Mouse (Mus musculus): ENCODE measurements around the gene Hoxc5. TPM values are rescaled to one million over a fixed set of nuclear protein-coding genes. Genes with fewer than 3 reads are reported as not detected.

Hoxc5 gene
- not detected in 2 replicates for polyA plus RNA-seq (2014; fragmentation: Nextera tagmentation; extraction: Ambion mirVana)

- H3K27me3 ChIP-seq (ENCODE audit: control insufficient read depth, insufficient read depth, low read length), result peaks cover 98% of the 10 kb centered on the region
- no peak within 1 kb of the TSS for H3K9ac ChIP-seq (ENCODE audit: low read length)
- H3K4me2 ChIP-seq (ENCODE audit: low read depth, low read length, severe bottlenecking), result no peak within 1 kb of the TSS
- no peaks in the 10 kb centered on the region for H3K9me3 ChIP-seq (ENCODE audit: control insufficient read depth, low read length)
- ATAC-seq (replicated peaks; ENCODE audit: low FRiP score) (no peak), DNase-seq (ENCODE audit: low spot score) (no peak)
- no peaks in the 10 kb centered on the region for H3K36me3 ChIP-seq (ENCODE audit: control insufficient read depth, insufficient read depth, low read length)
- H3K4me3 ChIP-seq (ENCODE audit: low read depth, low read length), result no peak within 1 kb of the TSS
- no peak within 1 kb of the TSS for H3K27ac ChIP-seq (ENCODE audit: low read depth, low read length)
- H3K4me1 ChIP-seq (replicated peaks; ENCODE audit: control insufficient read depth, insufficient read depth, low read length), result no peaks in the 10 kb centered on the region
- 4% methylated on average over 12 of the region's 12 CpGs for WGBS
These were observed at the start of gene Hoxc5 for GRCm38 (mm10) chr15:102967312-102967510. Gene Hoxc5, plus strand, starts transcription at chr15:102967443.

GRCm38 (mm10) chr15:102917972-102918572 is 49.2 kb upstream of the Hoxc5 start:
- WGBS, result under 1% methylated on average over 20 of the region's 20 CpGs
- Histone ChIP-seq H3K9me3 (ENCODE audit: control insufficient read depth, low read length) (no peaks in the 10 kb centered on the region), H3K9ac (ENCODE audit: low read length) (no peak overlapping the region), H3K4me2 (ENCODE audit: low read depth, low read length, severe bottlenecking) (no peak overlapping the region), H3K27ac (ENCODE audit: low read depth, low read length) (no peak overlapping the region), H3K4me1 (replicated peaks; ENCODE audit: control insufficient read depth, insufficient read depth, low read length) (no peaks in the 10 kb centered on the region), H3K36me3 (ENCODE audit: control insufficient read depth, insufficient read depth, low read length) (no peaks in the 10 kb centered on the region), H3K4me3 (ENCODE audit: low read depth, low read length) (no peak overlapping the region), H3K27me3 (ENCODE audit: control insufficient read depth, insufficient read depth, low read length) (peaks cover 92% of the 10 kb centered on the region)
- ATAC-seq (replicated peaks; ENCODE audit: low FRiP score), result no peak
- no peak for DNase-seq (ENCODE audit: low spot score)

DNA sequence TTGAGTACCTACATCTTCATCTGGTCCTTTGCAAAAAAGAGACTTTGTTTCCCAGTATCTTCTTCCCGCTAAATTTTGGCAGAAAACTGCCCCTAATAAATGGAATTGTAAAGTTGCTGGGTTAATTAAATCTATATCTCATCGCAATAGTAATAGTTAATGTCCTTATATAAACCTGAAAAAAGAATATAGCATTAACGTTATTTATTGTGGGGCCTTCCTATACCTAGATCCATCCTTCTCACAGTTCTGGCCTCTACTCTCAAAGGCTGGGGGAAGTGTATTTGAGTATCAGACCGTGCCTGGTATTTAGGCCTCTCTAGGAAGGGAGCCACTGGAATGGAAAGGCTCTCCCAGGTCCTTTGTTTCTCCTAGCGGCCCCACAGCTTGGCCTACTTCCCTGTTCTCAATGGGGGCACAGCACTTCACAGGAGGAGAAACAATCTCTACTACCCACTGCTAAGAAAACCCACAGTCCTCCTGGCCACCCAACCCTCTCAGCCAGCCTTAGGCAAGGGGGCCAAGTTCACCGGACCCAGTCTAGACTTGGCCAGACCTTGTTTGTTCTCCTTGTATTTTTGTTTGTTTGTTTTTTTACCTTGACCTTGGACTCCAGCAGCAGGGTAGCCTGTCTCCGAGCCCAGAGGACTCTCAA is 48.5 kb upstream of the Hoxc5 start:
- H3K36me3 ChIP-seq (ENCODE audit: control insufficient read depth, insufficient read depth, low read length), result no peaks in the 10 kb centered on the region
- H3K27me3 ChIP-seq (ENCODE audit: control insufficient read depth, insufficient read depth, low read length), result peaks cover 92% of the 10 kb centered on the region
- no peaks in the 10 kb centered on the region for H3K4me1 ChIP-seq (replicated peaks; ENCODE audit: control insufficient read depth, insufficient read depth, low read length)
- WGBS, result 4% methylated on average over 7 of the region's 7 CpGs
- H3K4me2 ChIP-seq (ENCODE audit: low read depth, low read length, severe bottlenecking), result no peak overlapping the region
- no peak overlapping the region for H3K9ac ChIP-seq (ENCODE audit: low read length)
- H3K27ac ChIP-seq (ENCODE audit: low read depth, low read length), result no peak overlapping the region
- no peaks in the 10 kb centered on the region for H3K9me3 ChIP-seq (ENCODE audit: control insufficient read depth, low read length)
- no peak overlapping the region for H3K4me3 ChIP-seq (ENCODE audit: low read depth, low read length)
- no peak for DNase-seq (ENCODE audit: low spot score)
- ATAC-seq (replicated peaks; ENCODE audit: low FRiP score), result no peak

DNA sequence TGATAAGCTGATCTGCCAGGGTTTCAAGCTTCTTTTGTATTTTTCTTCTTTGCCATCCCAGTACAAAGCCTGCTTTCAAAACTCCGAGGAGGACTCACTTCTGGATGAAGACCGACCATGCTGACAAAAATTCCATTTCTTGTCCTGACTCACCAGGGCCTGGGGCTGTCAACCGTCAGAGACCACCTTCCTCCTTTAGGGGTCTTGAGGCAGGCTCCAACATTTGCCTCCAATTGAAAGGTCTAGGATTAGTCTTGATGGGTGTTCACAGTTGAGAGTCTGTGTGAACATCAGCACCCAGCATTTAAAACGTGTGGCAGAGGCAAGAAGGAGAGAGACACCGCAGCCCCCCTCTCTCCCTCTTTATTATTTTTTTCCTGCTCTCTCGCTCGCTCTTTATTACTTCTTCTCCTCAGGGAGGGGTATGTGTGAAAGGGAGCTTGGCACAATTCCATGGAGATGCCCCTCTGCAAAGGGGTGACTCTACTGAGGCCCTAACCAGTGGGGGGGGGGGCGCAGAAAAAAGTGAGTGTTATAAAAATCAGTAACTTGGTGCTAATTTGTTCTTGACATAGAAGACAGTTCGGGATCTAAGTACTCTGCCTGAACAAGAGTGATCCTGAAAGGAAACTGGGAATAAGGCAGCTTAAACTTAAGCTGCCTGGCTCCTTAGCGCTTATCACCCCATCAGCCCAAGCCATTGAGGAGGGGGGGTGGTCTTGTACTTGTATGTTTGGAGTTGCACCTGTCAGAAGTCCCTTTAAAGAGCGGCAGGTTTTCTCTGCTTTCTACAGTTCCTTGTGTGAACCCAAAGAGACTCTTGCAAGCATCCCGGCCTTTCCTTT is 47.7 kb upstream of the Hoxc5 start:
- no peak overlapping the region for H3K4me2 ChIP-seq (ENCODE audit: low read depth, low read length, severe bottlenecking)
- DNase-seq (ENCODE audit: low spot score), result no peak

DNA sequence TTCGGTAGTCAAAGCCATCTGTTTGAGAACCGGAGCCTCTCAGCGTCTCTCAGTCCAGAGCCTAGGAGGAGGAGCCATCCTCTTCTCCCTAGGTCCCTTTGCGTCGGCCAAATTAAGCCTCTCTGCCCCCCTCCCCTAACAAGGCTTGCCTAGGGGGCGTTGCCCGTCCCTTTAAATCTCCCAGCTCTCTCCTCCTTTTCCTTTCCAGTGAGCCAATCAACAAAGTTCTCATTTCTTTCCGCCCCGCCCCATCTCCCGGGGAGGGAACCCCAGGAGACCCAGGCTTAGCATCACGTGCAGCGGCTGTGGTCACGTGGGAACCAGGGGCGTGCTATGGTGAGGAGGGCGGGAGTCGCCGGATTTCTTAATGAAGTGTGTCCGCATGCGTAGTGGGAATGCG is 46.6 kb upstream of the Hoxc5 start:
- peak overlapping the region; percentile 0; the same call in 1 of the 2 replicates for H3K4me3 ChIP-seq (ENCODE audit: low read depth, low read length)
- no peak overlapping the region for H3K27ac ChIP-seq (ENCODE audit: low read depth, low read length)
- peak; percentile 81 for DNase-seq (ENCODE audit: low spot score)
- no peak overlapping the region for H3K9ac ChIP-seq (ENCODE audit: low read length)
- WGBS, result under 1% methylated on average over 19 of the region's 20 CpGs
- no peaks in the 10 kb centered on the region for H3K36me3 ChIP-seq (ENCODE audit: control insufficient read depth, insufficient read depth, low read length)
- no peak overlapping the region for H3K4me2 ChIP-seq (ENCODE audit: low read depth, low read length, severe bottlenecking)
- peak; percentile 89 for ATAC-seq (replicated peaks; ENCODE audit: low FRiP score)
- H3K27me3 ChIP-seq (ENCODE audit: control insufficient read depth, insufficient read depth, low read length), result peaks cover 95% of the 10 kb centered on the region
- H3K9me3 ChIP-seq (ENCODE audit: control insufficient read depth, low read length), result no peaks in the 10 kb centered on the region
- no peaks in the 10 kb centered on the region for H3K4me1 ChIP-seq (replicated peaks; ENCODE audit: control insufficient read depth, insufficient read depth, low read length)

More for the DNA sequence above, 47.7 kb upstream of the Hoxc5 start:
- H3K27ac ChIP-seq (ENCODE audit: low read depth, low read length), result no peak overlapping the region
- 2% methylated on average over 12 of the region's 12 CpGs for WGBS
- H3K36me3 ChIP-seq (ENCODE audit: control insufficient read depth, insufficient read depth, low read length), result no peaks in the 10 kb centered on the region
- H3K9ac ChIP-seq (ENCODE audit: low read length), result no peak overlapping the region
- H3K4me3 ChIP-seq (ENCODE audit: low read depth, low read length), result no peak overlapping the region
- peaks cover 95% of the 10 kb centered on the region for H3K27me3 ChIP-seq (ENCODE audit: control insufficient read depth, insufficient read depth, low read length)
- H3K4me1 ChIP-seq (replicated peaks; ENCODE audit: control insufficient read depth, insufficient read depth, low read length), result no peaks in the 10 kb centered on the region
- no peak for ATAC-seq (replicated peaks; ENCODE audit: low FRiP score)
- H3K9me3 ChIP-seq (ENCODE audit: control insufficient read depth, low read length), result no peaks in the 10 kb centered on the region

GRCm38 (mm10) chr15:102921053-102922011 is 45.9 kb upstream of the Hoxc5 start, which contains the start of gene Hoxc13:
Gene Hoxc13, plus strand, starts transcription at chr15:102921103.
- WGBS, result under 1% methylated on average over 81 of the region's 88 CpGs
- no peaks in the 10 kb centered on the region for H3K4me1 ChIP-seq (replicated peaks; ENCODE audit: control insufficient read depth, insufficient read depth, low read length)
- DNase-seq (ENCODE audit: low spot score) (peak; percentile 68), ATAC-seq (replicated peaks; ENCODE audit: low FRiP score) (peak; percentile 57)
- H3K4me3 ChIP-seq (ENCODE audit: low read depth, low read length), result peak within 1 kb of the TSS; percentile 0; the same call in 1 of the 2 replicates
- H3K9ac ChIP-seq (ENCODE audit: low read length), result no peak within 1 kb of the TSS
- H3K27ac ChIP-seq (ENCODE audit: low read depth, low read length), result no peak within 1 kb of the TSS
- no peaks in the 10 kb centered on the region for H3K36me3 ChIP-seq (ENCODE audit: control insufficient read depth, insufficient read depth, low read length)
- H3K4me2 ChIP-seq (ENCODE audit: low read depth, low read length, severe bottlenecking), result peak within 1 kb of the TSS; percentile 34; the same call in 1 of the 2 replicates
- H3K27me3 ChIP-seq (ENCODE audit: control insufficient read depth, insufficient read depth, low read length), result peaks cover 95% of the 10 kb centered on the region
- H3K9me3 ChIP-seq (ENCODE audit: control insufficient read depth, low read length), result no peaks in the 10 kb centered on the region

- DNase-seq (ENCODE audit: low spot score), result peak; percentile 68
- no peak for ATAC-seq (replicated peaks; ENCODE audit: low FRiP score)
- Histone ChIP-seq H3K9me3 (ENCODE audit: control insufficient read depth, low read length) (no peaks in the 10 kb centered on the region), H3K36me3 (ENCODE audit: control insufficient read depth, insufficient read depth, low read length) (no peaks in the 10 kb centered on the region), H3K4me3 (ENCODE audit: low read depth, low read length) (no peak overlapping the region), H3K9ac (ENCODE audit: low read length) (no peak overlapping the region), H3K4me1 (replicated peaks; ENCODE audit: control insufficient read depth, insufficient read depth, low read length) (no peaks in the 10 kb centered on the region), H3K27me3 (ENCODE audit: control insufficient read depth, insufficient read depth, low read length) (peaks cover 94% of the 10 kb centered on the region), H3K4me2 (ENCODE audit: low read depth, low read length, severe bottlenecking) (no peak overlapping the region), H3K27ac (ENCODE audit: low read depth, low read length) (no peak overlapping the region)
- 1% methylated on average over 24 of the region's 24 CpGs for WGBS
These were observed 45.3 kb upstream of the Hoxc5 start for GRCm38 (mm10) chr15:102922012-102922362.

All from forebrain, embryonic 11.5 days (tissue).